Mouse (Mus musculus): ENCODE measurements around the gene Pde4b. TPM values are rescaled to one million over a fixed set of nuclear protein-coding genes. Genes with fewer than 3 reads are reported as not detected.

Pde4b gene
- polyA plus RNA-seq, 1 experiment from 2014 or later, result 11.0 TPM

GRCm38 (mm10) chr4:102095851-102096250, 8.5 kb downstream of the Pde4b start:
- Histone ChIP-seq H3K36me3 (ENCODE audit: control insufficient read depth, insufficient read depth, low read length) (no peaks in the 10 kb centered on the region), H3K27ac (ENCODE audit: low read length) (no peak overlapping the region), H3K9me3 (ENCODE audit: control insufficient read depth, low read length) (no peaks in the 10 kb centered on the region), H3K4me1 (ENCODE audit: control insufficient read depth, insufficient read depth, low read length) (no peaks in the 10 kb centered on the region), H3K4me2 (ENCODE audit: low read depth, low read length) (no peak overlapping the region), H3K4me3 (ENCODE audit: low read length) (no peak overlapping the region), H3K27me3 (replicated peaks; ENCODE audit: control insufficient read depth, insufficient read depth, low read length) (no peaks in the 10 kb centered on the region), H3K9ac (ENCODE audit: low read depth, low read length) (no peak overlapping the region)
- no peak for ATAC-seq
- 91% methylated on average over 2 of the region's 2 CpGs for WGBS

DNA sequence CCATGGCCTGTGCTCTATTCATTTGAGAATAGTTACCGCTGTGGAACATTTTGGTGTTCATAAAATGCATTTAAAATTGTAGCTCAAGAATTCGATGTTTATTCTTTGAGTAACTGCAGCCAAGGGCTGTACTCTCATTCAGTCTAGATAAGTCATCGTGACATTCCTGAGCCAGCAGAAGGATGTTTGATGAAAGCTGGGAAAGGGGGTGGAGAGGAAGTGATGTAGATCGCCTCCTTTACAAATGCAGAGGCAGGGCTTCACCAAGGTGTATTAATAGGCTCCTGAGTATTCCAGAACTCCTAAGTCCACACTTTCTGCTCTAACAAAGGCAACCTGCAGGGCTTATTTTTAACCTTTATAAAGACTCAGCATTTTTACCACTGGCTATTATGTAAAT, 14.9 kb downstream of the Pde4b start:
- Histone ChIP-seq H3K9me3 (ENCODE audit: control insufficient read depth, low read length) (no peaks in the 10 kb centered on the region), H3K4me1 (ENCODE audit: control insufficient read depth, insufficient read depth, low read length) (no peaks in the 10 kb centered on the region), H3K9ac (ENCODE audit: low read depth, low read length) (no peak overlapping the region), H3K27ac (ENCODE audit: low read length) (no peak overlapping the region), H3K4me3 (ENCODE audit: low read length) (no peak overlapping the region), H3K36me3 (ENCODE audit: control insufficient read depth, insufficient read depth, low read length) (no peaks in the 10 kb centered on the region), H3K27me3 (replicated peaks; ENCODE audit: control insufficient read depth, insufficient read depth, low read length) (no peaks in the 10 kb centered on the region), H3K4me2 (ENCODE audit: low read depth, low read length) (no peak overlapping the region)
- 35% methylated on average over 4 of the region's 4 CpGs for WGBS
- no peak for ATAC-seq

DNA sequence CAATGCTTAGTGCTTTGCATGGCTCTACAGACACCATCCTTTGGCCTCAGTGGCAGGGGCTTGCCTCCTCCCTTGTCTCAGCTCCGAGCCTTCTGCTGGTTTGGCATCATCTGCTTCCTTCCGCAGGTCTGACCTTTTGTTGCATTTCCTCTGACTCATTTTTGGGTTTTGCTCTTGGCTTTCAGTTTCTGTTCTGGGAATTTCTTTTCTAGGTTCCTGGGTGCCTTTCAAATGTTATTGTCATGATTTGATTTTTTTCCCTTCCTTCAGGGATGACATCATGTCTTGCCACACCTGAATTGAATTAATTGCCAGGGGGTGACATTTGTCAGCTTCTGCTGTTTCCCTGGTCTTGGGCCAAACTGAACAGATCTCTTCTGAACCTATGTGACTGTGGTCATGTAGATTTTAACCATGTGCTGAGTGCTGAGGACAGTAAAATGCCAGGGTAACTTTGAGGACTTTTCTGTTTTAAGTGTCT, 17.2 kb downstream of the Pde4b start:
- no peak overlapping the region for H3K4me2 ChIP-seq (ENCODE audit: low read depth, low read length)
- no peaks in the 10 kb centered on the region for H3K36me3 ChIP-seq (ENCODE audit: control insufficient read depth, insufficient read depth, low read length)
- no peaks in the 10 kb centered on the region for H3K9me3 ChIP-seq (ENCODE audit: control insufficient read depth, low read length)
- 93% methylated on average over 2 of the region's 2 CpGs for WGBS
- no peak overlapping the region for H3K4me3 ChIP-seq (ENCODE audit: low read length)
- ATAC-seq, result no peak
- no peak overlapping the region for H3K27ac ChIP-seq (ENCODE audit: low read length)
- H3K27me3 ChIP-seq (replicated peaks; ENCODE audit: control insufficient read depth, insufficient read depth, low read length), result no peaks in the 10 kb centered on the region
- no peaks in the 10 kb centered on the region for H3K4me1 ChIP-seq (ENCODE audit: control insufficient read depth, insufficient read depth, low read length)
- no peak overlapping the region for H3K9ac ChIP-seq (ENCODE audit: low read depth, low read length)

DNA sequence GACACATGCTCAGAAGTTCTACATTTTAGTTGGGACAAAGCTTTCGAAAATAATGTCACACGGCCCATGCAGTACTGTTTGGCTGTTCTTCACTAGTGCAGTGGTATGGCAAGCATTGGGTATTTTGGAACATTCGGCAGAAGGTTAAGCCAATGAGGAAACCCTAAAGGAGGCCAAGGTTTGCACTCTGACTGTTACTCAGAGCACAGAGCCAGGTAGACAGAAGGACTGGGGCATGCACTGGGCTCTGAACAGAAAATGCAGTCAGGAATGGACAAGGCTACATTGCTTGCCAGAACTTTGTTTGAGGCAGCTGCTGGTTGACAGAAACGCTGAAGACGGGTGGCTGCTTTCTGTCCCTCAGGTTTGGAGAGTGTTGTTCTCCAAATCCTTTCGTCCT, 19.4 kb downstream of the Pde4b start:
- ATAC-seq, result no peak
- 85% methylated on average over 6 of the region's 6 CpGs for WGBS
- H3K36me3 ChIP-seq (ENCODE audit: control insufficient read depth, insufficient read depth, low read length), result no peaks in the 10 kb centered on the region
- H3K27me3 ChIP-seq (replicated peaks; ENCODE audit: control insufficient read depth, insufficient read depth, low read length), result no peaks in the 10 kb centered on the region
- no peak overlapping the region for H3K4me3 ChIP-seq (ENCODE audit: low read length)
- H3K9ac ChIP-seq (ENCODE audit: low read depth, low read length), result no peak overlapping the region
- no peak overlapping the region for H3K4me2 ChIP-seq (ENCODE audit: low read depth, low read length)
- no peaks in the 10 kb centered on the region for H3K9me3 ChIP-seq (ENCODE audit: control insufficient read depth, low read length)
- H3K4me1 ChIP-seq (ENCODE audit: control insufficient read depth, insufficient read depth, low read length), result no peaks in the 10 kb centered on the region
- H3K27ac ChIP-seq (ENCODE audit: low read length), result no peak overlapping the region

GRCm38 (mm10) chr4:102119454-102119853, 32.1 kb downstream of the Pde4b start:
- H3K9ac ChIP-seq (ENCODE audit: low read depth, low read length), result no peak overlapping the region
- no peak for ATAC-seq
- H3K4me1 ChIP-seq (ENCODE audit: control insufficient read depth, insufficient read depth, low read length), result no peaks in the 10 kb centered on the region
- no peaks in the 10 kb centered on the region for H3K36me3 ChIP-seq (ENCODE audit: control insufficient read depth, insufficient read depth, low read length)
- H3K27me3 ChIP-seq (replicated peaks; ENCODE audit: control insufficient read depth, insufficient read depth, low read length), result no peaks in the 10 kb centered on the region
- H3K4me3 ChIP-seq (ENCODE audit: low read length), result no peak overlapping the region
- H3K4me2 ChIP-seq (ENCODE audit: low read depth, low read length), result no peak overlapping the region
- 93% methylated on average over 3 of the region's 3 CpGs for WGBS
- no peaks in the 10 kb centered on the region for H3K9me3 ChIP-seq (ENCODE audit: control insufficient read depth, low read length)
- H3K27ac ChIP-seq (ENCODE audit: low read length), result no peak overlapping the region

DNA sequence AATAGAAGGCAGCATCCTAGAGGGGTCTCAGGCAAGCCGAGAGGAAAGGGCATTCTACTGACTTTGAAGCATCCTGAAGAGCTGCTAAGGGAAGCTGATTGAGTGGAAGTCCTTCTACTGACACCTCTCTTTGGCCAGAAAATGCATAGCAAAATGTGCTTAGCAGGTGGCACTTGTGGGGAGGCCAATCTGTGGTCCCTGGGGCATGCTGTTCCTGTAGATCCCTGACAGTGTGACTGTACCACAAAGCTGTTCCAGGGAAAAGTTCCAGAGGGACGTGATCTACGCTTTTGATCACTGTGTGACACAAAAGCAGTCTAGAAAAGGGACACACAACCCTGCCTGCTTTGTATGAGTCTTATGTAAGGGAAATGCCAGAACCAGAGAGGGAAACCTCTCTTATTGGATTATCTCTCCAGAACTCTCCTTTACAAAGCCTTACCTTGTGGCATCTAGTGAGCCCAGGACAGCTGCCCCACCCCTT, 49.1 kb downstream of the Pde4b start:
- Histone ChIP-seq H3K27me3 (replicated peaks; ENCODE audit: control insufficient read depth, insufficient read depth, low read length) (no peaks in the 10 kb centered on the region), H3K9ac (ENCODE audit: low read depth, low read length) (no peak overlapping the region), H3K4me1 (ENCODE audit: control insufficient read depth, insufficient read depth, low read length) (no peaks in the 10 kb centered on the region), H3K9me3 (ENCODE audit: control insufficient read depth, low read length) (no peaks in the 10 kb centered on the region), H3K27ac (ENCODE audit: low read length) (no peak overlapping the region), H3K4me2 (ENCODE audit: low read depth, low read length) (no peak overlapping the region), H3K4me3 (ENCODE audit: low read length) (no peak overlapping the region), H3K36me3 (ENCODE audit: control insufficient read depth, insufficient read depth, low read length) (no peaks in the 10 kb centered on the region)
- ATAC-seq, result no peak
- 75% methylated on average over 3 of the region's 3 CpGs for WGBS

- no peaks in the 10 kb centered on the region for H3K36me3 ChIP-seq (ENCODE audit: control insufficient read depth, insufficient read depth, low read length)
- no peaks in the 10 kb centered on the region for H3K27me3 ChIP-seq (replicated peaks; ENCODE audit: control insufficient read depth, insufficient read depth, low read length)
- H3K4me1 ChIP-seq (ENCODE audit: control insufficient read depth, insufficient read depth, low read length), result no peaks in the 10 kb centered on the region
- no peak overlapping the region for H3K27ac ChIP-seq (ENCODE audit: low read length)
- 73% methylated on average over 4 of the region's 4 CpGs for whole genome bisulfite sequencing
- ATAC-seq, result no peak
- H3K9ac ChIP-seq (ENCODE audit: low read depth, low read length), result no peak overlapping the region
- no peaks in the 10 kb centered on the region for H3K9me3 ChIP-seq (ENCODE audit: control insufficient read depth, low read length)
- no peak overlapping the region for H3K4me2 ChIP-seq (ENCODE audit: low read depth, low read length)
- H3K4me3 ChIP-seq (ENCODE audit: low read length), result no peak overlapping the region
Observed at GRCm38 (mm10) chr4:102138346-102138745, 51.0 kb downstream of the Pde4b start.

- no peak overlapping the region for H3K4me2 ChIP-seq (ENCODE audit: low read depth, low read length)
- H3K4me3 ChIP-seq (ENCODE audit: low read length), result no peak overlapping the region
- 89% methylated on average over 3 of the region's 3 CpGs for WGBS
- no peaks in the 10 kb centered on the region for H3K36me3 ChIP-seq (ENCODE audit: control insufficient read depth, insufficient read depth, low read length)
- no peak overlapping the region for H3K27ac ChIP-seq (ENCODE audit: low read length)
- H3K4me1 ChIP-seq (ENCODE audit: control insufficient read depth, insufficient read depth, low read length), result no peaks in the 10 kb centered on the region
- no peaks in the 10 kb centered on the region for H3K9me3 ChIP-seq (ENCODE audit: control insufficient read depth, low read length)
- no peak for ATAC-seq
- H3K9ac ChIP-seq (ENCODE audit: low read depth, low read length), result no peak overlapping the region
- H3K27me3 ChIP-seq (replicated peaks; ENCODE audit: control insufficient read depth, insufficient read depth, low read length), result no peaks in the 10 kb centered on the region
Observed at GRCm38 (mm10) chr4:102141241-102141640, 53.9 kb downstream of the Pde4b start.

GRCm38 (mm10) chr4:102148766-102149165, 61.4 kb downstream of the Pde4b start:
- no peak overlapping the region for H3K4me2 ChIP-seq (ENCODE audit: low read depth, low read length)
- H3K4me3 ChIP-seq (ENCODE audit: low read length), result no peak overlapping the region
- H3K27ac ChIP-seq (ENCODE audit: low read length), result no peak overlapping the region
- H3K9ac ChIP-seq (ENCODE audit: low read depth, low read length), result no peak overlapping the region
- H3K4me1 ChIP-seq (ENCODE audit: control insufficient read depth, insufficient read depth, low read length), result 0 out of 2 replicates have a peak, but pooled peaks cover 2% of the 10 kb centered on the region
- no peaks in the 10 kb centered on the region for H3K27me3 ChIP-seq (replicated peaks; ENCODE audit: control insufficient read depth, insufficient read depth, low read length)
- H3K9me3 ChIP-seq (ENCODE audit: control insufficient read depth, low read length), result no peaks in the 10 kb centered on the region
- WGBS, result 81% methylated on average over 4 of the region's 4 CpGs
- ATAC-seq, result no peak
- H3K36me3 ChIP-seq (ENCODE audit: control insufficient read depth, insufficient read depth, low read length), result no peaks in the 10 kb centered on the region

GRCm38 (mm10) chr4:102159178-102159577, 71.8 kb downstream of the Pde4b start:
- H3K27ac ChIP-seq (ENCODE audit: low read length), result no peak overlapping the region
- H3K27me3 ChIP-seq (replicated peaks; ENCODE audit: control insufficient read depth, insufficient read depth, low read length), result no peaks in the 10 kb centered on the region
- ATAC-seq, result no peak
- no peak overlapping the region for H3K9ac ChIP-seq (ENCODE audit: low read depth, low read length)
- H3K4me3 ChIP-seq (ENCODE audit: low read length), result no peak overlapping the region
- H3K4me1 ChIP-seq (ENCODE audit: control insufficient read depth, insufficient read depth, low read length), result no peaks in the 10 kb centered on the region
- no peak overlapping the region for H3K4me2 ChIP-seq (ENCODE audit: low read depth, low read length)
- H3K36me3 ChIP-seq (ENCODE audit: control insufficient read depth, insufficient read depth, low read length), result no peaks in the 10 kb centered on the region
- no peaks in the 10 kb centered on the region for H3K9me3 ChIP-seq (ENCODE audit: control insufficient read depth, low read length)
